Mouse (Mus musculus): ENCODE results near the gene Nuak2.

Nuak2 gene

GRCm38 (mm10) chr1:132353389-132353788 lies 37.5 kb downstream of the Nuak2 start:
- DNase-seq (ENCODE audit: extremely low read depth, low read depth), result no peak

GRCm38 (mm10) chr1:132354234-132354633 lies 38.3 kb downstream of the Nuak2 start:
- DNase-seq (ENCODE audit: extremely low read depth, low read depth), result no peak

GRCm38 (mm10) chr1:132355162-132355601 lies 39.3 kb downstream of the Nuak2 start:
- no peak for DNase-seq (ENCODE audit: extremely low read depth, low read depth)

GRCm38 (mm10) chr1:132355841-132356242 lies 39.9 kb downstream of the Nuak2 start:
- DNase-seq (ENCODE audit: extremely low read depth, low read depth), result peak; percentile 80

GRCm38 (mm10) chr1:132356841-132357240 lies 40.9 kb downstream of the Nuak2 start:
- DNase-seq (ENCODE audit: extremely low read depth, low read depth), result no peak

GRCm38 (mm10) chr1:132361959-132362358 lies 46.0 kb downstream of the Nuak2 start:
- DNase-seq (ENCODE audit: extremely low read depth, low read depth), result no peak

- DNase-seq (ENCODE audit: extremely low read depth, low read depth), result no peak
These were observed 48.5 kb downstream of the Nuak2 start for GRCm38 (mm10) chr1:132364388-132364787.

- DNase-seq (ENCODE audit: extremely low read depth, low read depth), result no peak
These were observed 49.1 kb downstream of the Nuak2 start for GRCm38 (mm10) chr1:132364896-132365557.

- no peak for DNase-seq (ENCODE audit: extremely low read depth, low read depth)
These were observed 49.7 kb downstream of the Nuak2 start for GRCm38 (mm10) chr1:132365645-132366044.

GRCm38 (mm10) chr1:132366235-132366634 lies 50.3 kb downstream of the Nuak2 start:
- no peak for DNase-seq (ENCODE audit: extremely low read depth, low read depth)

- no peak for DNase-seq (ENCODE audit: extremely low read depth, low read depth)
These were observed 51.0 kb downstream of the Nuak2 start for GRCm38 (mm10) chr1:132366937-132367336.

GRCm38 (mm10) chr1:132367692-132368506 lies 52.0 kb downstream of the Nuak2 start:
- peak; percentile 99 for DNase-seq (ENCODE audit: extremely low read depth, low read depth)

- peak; percentile 70 for DNase-seq (ENCODE audit: extremely low read depth, low read depth)
These were observed 54.8 kb downstream of the Nuak2 start for GRCm38 (mm10) chr1:132370681-132371173.

- DNase-seq (ENCODE audit: extremely low read depth, low read depth), result no peak
These were observed 55.6 kb downstream of the Nuak2 start for GRCm38 (mm10) chr1:132371298-132372081.

- DNase-seq (ENCODE audit: extremely low read depth, low read depth), result no peak
These were observed 56.4 kb downstream of the Nuak2 start for GRCm38 (mm10) chr1:132372354-132372753.

GRCm38 (mm10) chr1:132372896-132373534 lies 57.1 kb downstream of the Nuak2 start:
- DNase-seq (ENCODE audit: extremely low read depth, low read depth), result no peak

- peak; percentile 44 for DNase-seq (ENCODE audit: extremely low read depth, low read depth)
These were observed 58.4 kb downstream of the Nuak2 start for GRCm38 (mm10) chr1:132374140-132374872.

GRCm38 (mm10) chr1:132374873-132375244 lies 58.9 kb downstream of the Nuak2 start:
- no peak for DNase-seq (ENCODE audit: extremely low read depth, low read depth)

GRCm38 (mm10) chr1:132375256-132375655 lies 59.3 kb downstream of the Nuak2 start:
- DNase-seq (ENCODE audit: extremely low read depth, low read depth), result no peak

GRCm38 (mm10) chr1:132376211-132377054 lies 60.5 kb downstream of the Nuak2 start:
- DNase-seq (ENCODE audit: extremely low read depth, low read depth), result no peak
